Mouse (Mus musculus) stomach, embryonic 16.5 days (tissue): Measurements from ENCODE around the gene Aaas. TPM values are rescaled to one million over a fixed set of nuclear protein-coding genes. Genes with fewer than 3 reads are reported as not detected.

Experiments used
- ATAC-seq: fragments of 200-750 bp; cut with Nextera tagmentation; 2 replicates; pipeline ENCODE4 v1.8.0; 2017; ENCODE audit warnings: moderate number of reproducible peaks, moderate TSS enrichment; ENCODE audit not compliant: insufficient read depth, low FRiP score
- H3K27ac ChIP-seq: fragments of 300-500 bp; sonication (generic); 2 replicates; pipeline ENCODE4 v1.5.1; 2014; ENCODE audit warnings: low read length
- H3K27me3 ChIP-seq: fragments of 300-500 bp; sonication (generic); 2 replicates; pipeline ENCODE4 v1.6.1; 2014; ENCODE audit warnings: low read length, control low read depth, mixed read lengths; ENCODE audit not compliant: control insufficient read depth, insufficient read depth
- H3K36me3 ChIP-seq: fragments of 300-500 bp; sonication (generic); 2 replicates; pipeline ENCODE4 v1.6.1; 2014; ENCODE audit warnings: low read length; ENCODE audit not compliant: control insufficient read depth, insufficient read depth
- H3K4me1 ChIP-seq: fragments of 300-500 bp; sonication (generic); 2 replicates; pipeline ENCODE4 v1.6.1; 2014; ENCODE audit warnings: low read length, control low read depth, mixed read lengths; ENCODE audit not compliant: control insufficient read depth, insufficient read depth
- H3K4me2 ChIP-seq: fragments of 300-500 bp; sonication (generic); 2 replicates; pipeline ENCODE4 v1.6.1; 2014; ENCODE audit warnings: low read depth, low read length, mixed read lengths
- H3K4me3 ChIP-seq: fragments of 300-500 bp; sonication (generic); replicated peaks from 2 replicates; pipeline ENCODE4 v1.5.1; 2014; ENCODE audit warnings: mild to moderate bottlenecking, low read length
- H3K9ac ChIP-seq: fragments of 300-500 bp; sonication (generic); 2 replicates; pipeline ENCODE4 v1.6.1; 2014; ENCODE audit warnings: low read length
- H3K9me3 ChIP-seq: fragments of 300-500 bp; sonication (generic); replicated peaks from 2 replicates; pipeline ENCODE4 v1.6.1; 2016; ENCODE audit warnings: low read length, control low read depth; ENCODE audit not compliant: control insufficient read depth
- WGBS: fragments of 180-500 bp; shearing (Covaris S2); extraction: QIAGEN DNeasy Blood & Tissue Kit; methylation state at CpG from one replicate; pipeline ENCODE4 v1.1.7; 2014; 5-methylcytosine and 5-hydroxymethylcytosine counted together
- polyA plus RNA-seq: library from polyadenylated mRNA; unstranded; fragments of >200 nt; fragmentation: Nextera tagmentation; extraction: Ambion mirVana; gene quantifications from 2 replicates; pipeline ENCODE4 v1.2.1, GENCODE M21; 2015

Aaas gene
- polyA plus RNA-seq, 1 experiment from 2014 or later: 55.4 TPM

- H3K9ac ChIP-seq: no peak overlapping the region
- WGBS: 89% methylated on average over 9 of the region's 9 CpGs
- no peak for ATAC-seq
- H3K36me3 ChIP-seq: peaks cover 12% of the 10 kb centered on the region
- H3K4me1 ChIP-seq: no peaks in the 10 kb centered on the region
- H3K4me3 ChIP-seq: no peak overlapping the region
- no peaks in the 10 kb centered on the region for H3K9me3 ChIP-seq
- no peak overlapping the region for H3K27ac ChIP-seq
- no peaks in the 10 kb centered on the region for H3K27me3 ChIP-seq
- no peak overlapping the region for H3K4me2 ChIP-seq
Measured at GRCm38 (mm10) chr15:102308717-102309116, 41.9 kb downstream of the Aaas start.

GRCm38 (mm10) chr15:102302542-102302941 is 48.0 kb downstream of the Aaas start:
- H3K9me3 ChIP-seq: no peaks in the 10 kb centered on the region
- no peak overlapping the region for H3K4me2 ChIP-seq
- no peak overlapping the region for H3K4me3 ChIP-seq
- no peak for ATAC-seq
- H3K27me3 ChIP-seq: no peaks in the 10 kb centered on the region
- 0 out of 2 replicates have a peak, but pooled peaks cover 3% of the 10 kb centered on the region for H3K4me1 ChIP-seq
- WGBS: 64% methylated on average over 6 of the region's 6 CpGs
- no peak overlapping the region for H3K9ac ChIP-seq
- H3K27ac ChIP-seq: no peak overlapping the region
- peaks cover 28% of the 10 kb centered on the region for H3K36me3 ChIP-seq

DNA sequence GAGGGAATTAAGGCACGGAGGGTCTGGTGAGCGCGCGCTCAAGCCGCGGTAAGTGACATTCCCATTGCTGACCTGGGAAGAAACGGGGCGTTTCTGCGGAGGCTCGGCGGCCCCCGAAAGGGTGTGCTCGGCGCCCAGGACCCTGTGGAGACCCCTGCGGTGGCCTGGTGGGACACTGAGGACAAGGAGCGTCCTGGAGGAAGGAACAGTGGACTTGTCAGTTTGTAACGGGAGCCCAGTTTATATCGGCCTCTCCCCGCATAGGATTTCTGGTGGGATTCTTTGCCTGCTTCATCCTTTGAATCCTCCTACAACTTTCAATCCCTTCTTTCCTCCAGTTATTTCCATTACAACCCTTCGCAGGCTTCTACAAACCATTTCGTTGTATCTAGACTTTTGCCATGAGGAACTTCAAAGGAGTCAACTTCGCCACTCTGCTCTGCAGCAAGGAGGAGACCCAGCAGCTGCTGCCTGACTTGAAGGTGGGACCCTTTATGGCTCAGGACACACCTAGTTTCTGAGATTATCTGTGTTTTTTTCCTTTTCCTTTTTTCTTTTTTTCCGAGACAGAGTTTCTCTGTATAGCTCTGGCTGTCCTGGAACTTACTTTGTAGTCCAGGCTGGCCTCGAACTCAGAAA is 54.1 kb downstream of the Aaas start:
- Histone ChIP-seq H3K4me3 (peak overlapping the region; percentile 81), H3K36me3 (0 out of 2 replicates have a peak, but pooled peaks cover 13% of the 10 kb centered on the region), H3K9me3 (no peaks in the 10 kb centered on the region), H3K9ac (peak overlapping the region; percentile 76), H3K27ac (no peak overlapping the region), H3K4me2 (peak overlapping the region; percentile 87), H3K4me1 (peaks cover 8% of the 10 kb centered on the region; the same call in 1 of the 2 replicates), H3K27me3 (no peaks in the 10 kb centered on the region)
- peak; percentile 42; the same call in 1 of the 2 replicates for ATAC-seq
- WGBS: 4% methylated on average over 24 of the region's 24 CpGs

DNA sequence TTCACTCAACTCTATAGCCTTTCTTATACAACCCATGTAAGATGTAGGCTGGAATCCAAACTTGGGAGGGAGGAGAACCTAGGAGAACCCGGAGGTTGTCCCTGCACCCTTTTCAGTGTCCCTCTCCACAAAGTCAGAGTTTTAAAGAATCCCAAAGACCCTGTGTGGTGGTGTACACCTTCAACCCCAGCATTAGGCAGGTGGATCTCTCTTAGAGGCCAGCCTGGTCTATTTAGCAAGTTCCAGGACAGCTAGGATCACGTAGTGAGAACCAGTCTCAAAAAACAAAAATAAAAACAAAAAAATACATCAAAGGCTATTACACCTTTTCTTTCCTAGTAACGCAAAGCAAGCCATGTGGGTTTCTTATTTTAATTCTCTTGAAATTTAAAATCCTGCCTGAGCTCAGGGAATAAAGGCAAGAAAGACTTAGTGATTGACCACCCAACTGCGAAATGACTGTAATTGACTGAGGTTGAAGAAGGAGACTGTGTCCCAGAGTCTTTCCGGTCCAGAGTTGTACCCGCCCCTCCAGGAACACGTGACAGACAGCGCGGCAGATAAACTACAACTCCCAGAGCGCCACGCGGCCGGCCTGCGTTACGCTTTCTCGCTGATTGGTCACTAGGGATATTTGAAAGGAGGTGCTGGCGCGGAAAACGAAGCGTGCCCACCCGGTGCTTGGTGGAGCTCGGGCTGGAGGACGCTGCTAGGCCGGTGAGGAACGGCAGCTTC is 54.8 kb downstream of the Aaas start, which contains the start of gene Espl1:
TSS of gene Espl1 (plus strand) at position 634 of the 735 bp plus-strand sequence.
- 6% methylated on average over 25 of the region's 25 CpGs for whole genome bisulfite sequencing
- H3K27ac ChIP-seq: no peak within 1 kb of the TSS

More for the DNA sequence above, 54.8 kb downstream of the Aaas start, which contains the start of gene Espl1:
- no peaks in the 10 kb centered on the region for H3K27me3 ChIP-seq
- peak within 1 kb of the TSS; percentile 81 for H3K4me3 ChIP-seq
- peak within 1 kb of the TSS; percentile 76 for H3K9ac ChIP-seq
- no peaks in the 10 kb centered on the region for H3K9me3 ChIP-seq
- H3K4me1 ChIP-seq: peaks cover 8% of the 10 kb centered on the region; the same call in 1 of the 2 replicates
- peak within 1 kb of the TSS; percentile 87 for H3K4me2 ChIP-seq
- peak; percentile 97 for ATAC-seq
- H3K36me3 ChIP-seq: 0 out of 2 replicates have a peak, but pooled peaks cover 13% of the 10 kb centered on the region

Other genes with a start within 250 kb of the Aaas start
- gene Spryd3, start 214.5 kb downstream of the Aaas start, polyA plus RNA-seq: 29.2 and 35.0 TPM in 2 replicates
- 18.5 and 21.2 TPM in 2 replicates for gene Igfbp6, start 206.4 kb downstream of the Aaas start, polyA plus RNA-seq
- 5.4 and 6.2 TPM in 2 replicates for gene Soat2, start 200.2 kb downstream of the Aaas start, polyA plus RNA-seq
- 46.0 and 49.6 TPM in 2 replicates for gene Zfp740, start 147.5 kb downstream of the Aaas start, polyA plus RNA-seq
- 47.3 and 50.9 TPM in 2 replicates for gene Csad, start 146.0 kb downstream of the Aaas start, polyA plus RNA-seq
- gene Itgb7, start 118.8 kb downstream of the Aaas start, polyA plus RNA-seq: 5.6 and 6.3 TPM in 2 replicates
- 41.2 and 48.6 TPM in 2 replicates for gene Rarg, start 93.3 kb downstream of the Aaas start, polyA plus RNA-seq
- gene Gm9918, start 80.2 kb downstream of the Aaas start, polyA plus RNA-seq: 0.16 and 0.28 TPM in 2 replicates
- gene Mfsd5, start 71.3 kb downstream of the Aaas start, polyA plus RNA-seq: 71.5 and 83.5 TPM in 2 replicates
- gene Espl1, start 54.5 kb downstream of the Aaas start, polyA plus RNA-seq: 17.9 and 21.9 TPM in 2 replicates
- 305 and 321 TPM in 2 replicates for gene Pfdn5, start 24.7 kb downstream of the Aaas start, polyA plus RNA-seq
- gene Myg1, start 19.1 kb downstream of the Aaas start, polyA plus RNA-seq: 80.7 and 81.8 TPM in 2 replicates
- 1.3 TPM in 2 replicates for gene Sp7, start 16.4 kb upstream of the Aaas start, polyA plus RNA-seq
- gene Sp1, start 55.4 kb upstream of the Aaas start, polyA plus RNA-seq: 9.5 and 10.3 TPM in 2 replicates
- gene Amhr2, start 94.6 kb upstream of the Aaas start, polyA plus RNA-seq: 0.68 and 2.5 TPM in 2 replicates
- gene Prr13, start 108.3 kb upstream of the Aaas start, polyA plus RNA-seq: 131 and 157 TPM in 2 replicates
- gene Pcbp2, start 119.8 kb upstream of the Aaas start, polyA plus RNA-seq: 166 TPM in 2 replicates
- gene Gm10337, start 153.0 kb upstream of the Aaas start, polyA plus RNA-seq: not detected in 2 replicates
- gene Map3k12, start 166.3 kb upstream of the Aaas start, polyA plus RNA-seq: 14.3 and 15.1 TPM in 2 replicates
- gene Tarbp2, start 167.4 kb upstream of the Aaas start, polyA plus RNA-seq: 84.0 and 87.0 TPM in 2 replicates
- 2.0 and 3.6 TPM in 2 replicates for gene Npff, start 174.2 kb upstream of the Aaas start, polyA plus RNA-seq